Mouse (Mus musculus) midbrain, embryonic 10.5 days (tissue): ENCODE data around the gene Fcho1. TPM values are rescaled to one million over a fixed set of nuclear protein-coding genes. Genes with fewer than 3 reads are reported as not detected.
"Not testable (repeated sequence)": the region's sequence is repeated elsewhere in the genome, so short reads cannot be mapped to it uniquely, and the experiment has no call there.

Source experiments
- DNase-seq: peaks from one replicate; pipeline ENCODE4 v3.0.0-alpha.2; 2017; ENCODE audit warnings: low spot score
- H3K27ac ChIP-seq: fragments of 300-500 bp; sonication (generic); replicated peaks from 2 replicates; pipeline ENCODE4 v1.5.1; 2016; ENCODE audit warnings: mild to moderate bottlenecking
- H3K27me3 ChIP-seq: fragments of 300-500 bp; sonication (generic); 2 replicates; pipeline ENCODE4 v1.6.1; 2016; ENCODE audit warnings: low read depth, mild to moderate bottlenecking; ENCODE audit not compliant: poor library complexity, severe bottlenecking
- H3K36me3 ChIP-seq: fragments of 300-500 bp; sonication (generic); 2 replicates; pipeline ENCODE4 v1.6.1; 2016; ENCODE audit warnings: mild to moderate bottlenecking, moderate library complexity
- H3K4me1 ChIP-seq: fragments of 300-500 bp; sonication (generic); 2 replicates; pipeline ENCODE4 v1.6.1; 2016
- H3K4me3 ChIP-seq: fragments of 300-500 bp; sonication (generic); 2 replicates; pipeline ENCODE4 v1.5.1; 2016; ENCODE audit warnings: mild to moderate bottlenecking, moderate library complexity
- H3K9me3 ChIP-seq: fragments of 300-500 bp; sonication (generic); replicated peaks from 2 replicates; pipeline ENCODE4 v1.6.1; 2016; ENCODE audit warnings: mild to moderate bottlenecking
- WGBS: fragments of 180-500 bp; shearing (Covaris S2); methylation state at CpG from one replicate; pipeline ENCODE4 v1.1.7; 2016; 5-methylcytosine and 5-hydroxymethylcytosine counted together
- polyA plus RNA-seq: library from polyadenylated mRNA; unstranded; fragments of >200 nt; fragmentation: Nextera tagmentation; extraction: Ambion mirVana; gene quantifications from 2 replicates; pipeline ENCODE4 v1.2.1, GENCODE M21; 2016

Fcho1 gene
- polyA plus RNA-seq, 1 experiment from 2014 or later = 17.7 TPM

GRCm38 (mm10) chr8:71711574-71711973 lies 13.9 kb downstream of the Fcho1 start:
- WGBS = 83% methylated on average over 2 of the region's 2 CpGs
- no peak overlapping the region for H3K27ac ChIP-seq
- no peaks in the 10 kb centered on the region for H3K9me3 ChIP-seq
- no peak overlapping the region for H3K4me3 ChIP-seq
- H3K27me3 ChIP-seq = peaks cover 46% of the 10 kb centered on the region
- peaks cover 13% of the 10 kb centered on the region for H3K36me3 ChIP-seq
- no peak for DNase-seq
- peaks cover 24% of the 10 kb centered on the region for H3K4me1 ChIP-seq

- 22% methylated on average over 25 of the region's 25 CpGs for WGBS
- H3K27ac ChIP-seq = peak overlapping the region; percentile 6; the same call in 1 of the 2 replicates
- H3K27me3 ChIP-seq = peaks cover 51% of the 10 kb centered on the region
- peaks cover 16% of the 10 kb centered on the region for H3K4me1 ChIP-seq
- DNase-seq = peak; percentile 86
- H3K36me3 ChIP-seq = peaks cover 9% of the 10 kb centered on the region; the same call in 1 of the 2 replicates
- H3K4me3 ChIP-seq = peak overlapping the region; percentile 36
- no peaks in the 10 kb centered on the region for H3K9me3 ChIP-seq
Measured at GRCm38 (mm10) chr8:71709800-71710446, 15.6 kb downstream of the Fcho1 start.

- Histone ChIP-seq H3K36me3 (peaks cover 6% of the 10 kb centered on the region; the same call in 1 of the 2 replicates), H3K4me1 (peaks cover 16% of the 10 kb centered on the region), H3K4me3 (peak overlapping the region; percentile 36), H3K27me3 (peaks cover 57% of the 10 kb centered on the region), H3K9me3 (no peaks in the 10 kb centered on the region), H3K27ac (no peak overlapping the region; the same call in 1 of the 2 replicates)
- 43% methylated on average over 25 of the region's 25 CpGs for WGBS
- no peak for DNase-seq
Measured at GRCm38 (mm10) chr8:71709134-71709799, 16.2 kb downstream of the Fcho1 start.

- Histone ChIP-seq H3K36me3 (peaks cover 6% of the 10 kb centered on the region; the same call in 1 of the 2 replicates), H3K9me3 (no peaks in the 10 kb centered on the region), H3K4me1 (peaks cover 16% of the 10 kb centered on the region), H3K27me3 (peaks cover 71% of the 10 kb centered on the region), H3K4me3 (no peak overlapping the region), H3K27ac (no peak overlapping the region)
- WGBS = 34% methylated on average over 8 of the region's 8 CpGs
- peak; percentile 57 for DNase-seq
Measured at GRCm38 (mm10) chr8:71707874-71708273, 17.6 kb downstream of the Fcho1 start.

GRCm38 (mm10) chr8:71703400-71703799 lies 22.1 kb downstream of the Fcho1 start:
- not testable (repeated sequence) for H3K4me3 ChIP-seq, H3K9me3 ChIP-seq, H3K27ac ChIP-seq, DNase-seq, H3K36me3 ChIP-seq, H3K4me1 ChIP-seq
- H3K27me3 ChIP-seq = peaks cover 85% of the 10 kb centered on the region

- WGBS = 80% methylated on average over 3 of the region's 3 CpGs
- H3K27me3 ChIP-seq = peaks cover 85% of the 10 kb centered on the region
- H3K36me3 ChIP-seq = no peaks in the 10 kb centered on the region
- no peak for DNase-seq
- H3K4me1 ChIP-seq = peaks cover 8% of the 10 kb centered on the region; the same call in 1 of the 2 replicates
- no peak overlapping the region for H3K4me3 ChIP-seq
- no peak overlapping the region for H3K27ac ChIP-seq
- H3K9me3 ChIP-seq = no peaks in the 10 kb centered on the region
Measured at GRCm38 (mm10) chr8:71702923-71703322, 22.6 kb downstream of the Fcho1 start.

- Histone ChIP-seq H3K27me3 (peaks cover 85% of the 10 kb centered on the region), H3K4me3 (no peak overlapping the region), H3K9me3 (no peaks in the 10 kb centered on the region), H3K27ac (no peak overlapping the region), H3K4me1 (peaks cover 8% of the 10 kb centered on the region; the same call in 1 of the 2 replicates), H3K36me3 (no peaks in the 10 kb centered on the region)
- WGBS = 37% methylated on average over 4 of the region's 4 CpGs
- no peak for DNase-seq
Measured at GRCm38 (mm10) chr8:71702087-71702432, 23.5 kb downstream of the Fcho1 start.

- Histone ChIP-seq H3K36me3 (no peaks in the 10 kb centered on the region), H3K4me3 (peak within 1 kb of the TSS; percentile 35), H3K27ac (no peak within 1 kb of the TSS), H3K9me3 (no peaks in the 10 kb centered on the region), H3K4me1 (peaks cover 8% of the 10 kb centered on the region; the same call in 1 of the 2 replicates), H3K27me3 (peaks cover 88% of the 10 kb centered on the region)
- WGBS = 18% methylated on average over 32 of the region's 34 CpGs
- no peak for DNase-seq
Measured at GRCm38 (mm10) chr8:71701414-71702086, 24.0 kb downstream of the Fcho1 start, which contains the start of gene B3gnt3. B3gnt3 (minus strand) TSS chr8:71701789.

- WGBS = 9% methylated on average over 29 of the region's 29 CpGs
- Histone ChIP-seq H3K9me3 (no peaks in the 10 kb centered on the region), H3K4me1 (peaks cover 8% of the 10 kb centered on the region; the same call in 1 of the 2 replicates), H3K27me3 (peaks cover 95% of the 10 kb centered on the region), H3K36me3 (no peaks in the 10 kb centered on the region), H3K4me3 (peak overlapping the region; percentile 35), H3K27ac (no peak overlapping the region)
- no peak for DNase-seq
Measured at GRCm38 (mm10) chr8:71700493-71701269, 24.8 kb downstream of the Fcho1 start.

GRCm38 (mm10) chr8:71695456-71695855 lies 30.1 kb downstream of the Fcho1 start:
- peaks cover 17% of the 10 kb centered on the region for H3K4me1 ChIP-seq
- not testable (repeated sequence) for H3K4me3 ChIP-seq, H3K36me3 ChIP-seq, H3K9me3 ChIP-seq, DNase-seq, H3K27ac ChIP-seq
- H3K27me3 ChIP-seq = peaks cover 98% of the 10 kb centered on the region
- 64% methylated on average over 12 of the region's 12 CpGs for WGBS

- H3K4me3 ChIP-seq = peak overlapping the region; percentile 28
- peaks cover 18% of the 10 kb centered on the region for H3K4me1 ChIP-seq
- H3K36me3 ChIP-seq = no peaks in the 10 kb centered on the region
- H3K27me3 ChIP-seq = peaks cover 98% of the 10 kb centered on the region
- H3K9me3 ChIP-seq = no peaks in the 10 kb centered on the region
- no peak for DNase-seq
- no peak overlapping the region for H3K27ac ChIP-seq
- WGBS = 10% methylated on average over 68 of the region's 68 CpGs
Measured at GRCm38 (mm10) chr8:71693166-71694041, 32.1 kb downstream of the Fcho1 start.
